Mouse (Mus musculus) testis, postnatal 14 days (tissue): ENCODE measurements around the gene Cyb561d2.

Source experiments
- DNase-seq: peaks from one replicate; pipeline ENCODE4 v3.0.0; 2021; ENCODE audit warnings: low spot score

Gene Cyb561d2

GRCm38 (mm10) chr9:107550491-107551116 is 8.6 kb upstream of the Cyb561d2 start:
- no peak for DNase-seq

- no peak for DNase-seq
Measured at GRCm38 (mm10) chr9:107549297-107550074, 7.5 kb upstream of the Cyb561d2 start.

- no peak for DNase-seq
Measured at GRCm38 (mm10) chr9:107548820-107549219, 6.8 kb upstream of the Cyb561d2 start.

- DNase-seq: no peak
Measured at GRCm38 (mm10) chr9:107547957-107548356, 6.0 kb upstream of the Cyb561d2 start.

- DNase-seq: peak; percentile 85
Measured at GRCm38 (mm10) chr9:107547026-107547425, 5.0 kb upstream of the Cyb561d2 start, which contains the start of gene Zmynd10. Zmynd10 (plus strand) TSS chr9:107547298.

- DNase-seq: no peak
Measured at GRCm38 (mm10) chr9:107545602-107546001, 3.6 kb upstream of the Cyb561d2 start.

GRCm38 (mm10) chr9:107545199-107545598 is 3.2 kb upstream of the Cyb561d2 start:
- no peak for DNase-seq

GRCm38 (mm10) chr9:107544729-107545128 is 2.7 kb upstream of the Cyb561d2 start:
- DNase-seq: no peak

GRCm38 (mm10) chr9:107544196-107544700 is 2.3 kb upstream of the Cyb561d2 start:
- DNase-seq: no peak

GRCm38 (mm10) chr9:107543299-107543698 is 1.3 kb upstream of the Cyb561d2 start:
- DNase-seq: no peak

GRCm38 (mm10) chr9:107542721-107543120 is 728 bp upstream of the Cyb561d2 start:
- no peak for DNase-seq

- no peak for DNase-seq
Measured at GRCm38 (mm10) chr9:107542352-107542686, 326 bp upstream of the Cyb561d2 start.

- DNase-seq: no peak
Measured at GRCm38 (mm10) chr9:107541005-107541404, 988 bp downstream of the Cyb561d2 start.

- DNase-seq: no peak
Measured at GRCm38 (mm10) chr9:107540420-107540819, 1.6 kb downstream of the Cyb561d2 start.

GRCm38 (mm10) chr9:107539940-107540339 is 2.1 kb downstream of the Cyb561d2 start:
- DNase-seq: no peak

- DNase-seq: no peak
Measured at GRCm38 (mm10) chr9:107538711-107539110, 3.3 kb downstream of the Cyb561d2 start.

GRCm38 (mm10) chr9:107538231-107538630 is 3.8 kb downstream of the Cyb561d2 start:
- no peak for DNase-seq

- no peak for DNase-seq
Measured at GRCm38 (mm10) chr9:107534408-107535202, 7.4 kb downstream of the Cyb561d2 start.

GRCm38 (mm10) chr9:107533791-107534407 is 8.1 kb downstream of the Cyb561d2 start, which contains the start of gene Tmem115:
Tmem115 (plus strand) TSS chr9:107533945.
- DNase-seq: peak; percentile 96

GRCm38 (mm10) chr9:107526198-107527026 is 15.6 kb downstream of the Cyb561d2 start:
- DNase-seq: peak; percentile 88

- DNase-seq: no peak
Measured at GRCm38 (mm10) chr9:107522400-107522711, 19.6 kb downstream of the Cyb561d2 start.
